In the genomic region with DNA sequence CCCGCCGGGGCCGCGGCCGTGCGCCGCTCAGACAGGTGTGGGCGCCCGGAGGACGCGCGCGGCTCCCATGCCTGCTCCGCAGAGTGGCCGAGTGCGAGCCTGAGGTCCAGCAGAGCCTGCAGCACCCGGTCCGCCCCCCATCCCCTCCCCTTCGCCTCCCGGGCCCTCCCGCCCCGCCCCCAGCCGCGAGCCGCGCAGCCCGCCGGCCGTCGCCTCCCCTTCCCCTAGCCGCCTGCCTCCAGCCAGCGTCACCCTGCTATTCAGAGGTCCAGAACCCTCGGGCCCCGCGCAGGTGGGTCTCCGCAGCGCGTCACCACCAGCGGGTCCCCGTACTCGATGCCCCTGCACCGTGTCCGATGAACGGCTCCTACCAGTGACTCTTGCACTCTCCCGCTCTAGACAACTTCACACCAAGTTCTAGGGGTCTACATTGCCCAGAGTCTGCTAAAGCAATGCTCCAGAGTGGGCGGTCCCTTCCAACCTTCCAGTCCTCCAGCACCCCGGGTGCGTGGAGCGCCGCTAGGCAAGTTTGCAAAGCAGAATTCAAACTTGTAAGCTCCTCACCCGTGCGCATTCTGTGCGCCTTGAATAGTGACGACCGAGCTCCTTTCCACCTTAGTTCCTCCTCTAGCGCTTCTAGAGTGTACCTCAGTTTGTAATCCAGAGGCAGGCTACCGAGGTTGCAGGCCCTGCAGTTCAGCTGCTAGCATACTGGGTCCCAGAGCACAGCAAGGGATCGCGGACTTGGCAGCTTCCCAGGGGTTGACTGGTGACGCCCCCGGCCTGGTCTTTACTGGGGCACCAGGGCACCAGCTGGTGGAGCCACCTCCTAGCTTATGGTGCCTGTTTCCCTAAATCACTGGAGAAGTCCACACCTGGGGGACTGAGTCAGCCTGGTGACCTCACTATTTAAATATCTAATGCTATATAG, we compare ENCODE assay signal across 7 mouse cellular contexts. TPM values are rescaled to one million over a fixed set of nuclear protein-coding genes. Genes with fewer than 3 reads are reported as not detected.
DNase-seq lines count a peak whose midpoint lies in the region; ATAC-seq and TF ChIP-seq lines count a peak whose summit lies in the region.

No protein-coding gene starts in this region.

- H3K27ac ChIP-seq in hindbrain, embryonic 15.5 days (replicated peaks) = peak overlapping the region; percentile 48; the same call in 1 of the 2 replicates
- peak overlapping the region; percentile 65 for H3K27ac ChIP-seq in limb, embryonic 14.5 days (replicated peaks; ENCODE audit: low read depth, low read length)
- H3K27ac ChIP-seq in midbrain, embryonic 15.5 days = no peak overlapping the region
- H3K27ac ChIP-seq in testis, adult 2 months (ENCODE audit: control insufficient read depth, insufficient read depth, low read depth, low read length) = no peak overlapping the region; the same call in 1 of the 2 replicates

- no peak for TF ChIP-seq CTCF in testis, adult 2 months (IDR thresholded peaks at IDR 0.05; ENCODE audit: control insufficient read depth, insufficient read depth, insufficient replicate concordance, low read depth, low read length)

- peak overlapping the region; percentile 79 for H3K4me3 ChIP-seq in hindbrain, embryonic 15.5 days
- H3K4me3 ChIP-seq in limb, embryonic 14.5 days (replicated peaks; ENCODE audit: low read length) = peak overlapping the region; percentile 71
- H3K4me3 ChIP-seq in midbrain, embryonic 15.5 days = peak overlapping the region; percentile 60
- H3K4me3 ChIP-seq in testis, adult 2 months (ENCODE audit: control insufficient read depth, low read depth, low read length) = peak overlapping the region; percentile 72

- no peaks in the 10 kb centered on the region for H3K27me3 ChIP-seq in hindbrain, embryonic 15.5 days
- no peaks in the 10 kb centered on the region for H3K27me3 ChIP-seq in limb, embryonic 14.5 days (ENCODE audit: control insufficient read depth, insufficient read depth, low read length)
- no peaks in the 10 kb centered on the region; the same call in 1 of the 2 replicates for H3K27me3 ChIP-seq in midbrain, embryonic 15.5 days (replicated peaks)
- H3K27me3 ChIP-seq in testis, adult 2 months (ENCODE audit: control insufficient read depth, insufficient read depth, low read length) = peaks cover 4% of the 10 kb centered on the region

- H3K4me2 ChIP-seq in hindbrain, embryonic 15.5 days = peak overlapping the region; percentile 98
- H3K4me2 ChIP-seq in limb, embryonic 14.5 days (replicated peaks; ENCODE audit: low read depth, low read length, severe bottlenecking) = peak overlapping the region; percentile 97
- H3K4me2 ChIP-seq in midbrain, embryonic 15.5 days = peak overlapping the region; percentile 98

- DNase-seq in adrenal gland, postnatal 10 days = peak; percentile 68
- DNase-seq in gastrocnemius, postnatal 10 days = peak; percentile 79
- DNase-seq in limb, embryonic 14.5 days (ENCODE audit: low spot score) = peak; percentile 82

- WGBS in hindbrain, embryonic 15.5 days = 1% methylated on average over 51 of the region's 61 CpGs
- WGBS in limb, embryonic 14.5 days = 1% methylated on average over 30 of the region's 61 CpGs
- under 1% methylated on average over 58 of the region's 61 CpGs for WGBS in midbrain, embryonic 15.5 days

- no peaks in the 10 kb centered on the region for H3K9me3 ChIP-seq in hindbrain, embryonic 15.5 days
- H3K9me3 ChIP-seq in limb, embryonic 14.5 days (ENCODE audit: control insufficient read depth, low read length) = peaks cover 11% of the 10 kb centered on the region
- no peaks in the 10 kb centered on the region for H3K9me3 ChIP-seq in midbrain, embryonic 15.5 days

- H3K4me1 ChIP-seq in hindbrain, embryonic 15.5 days (replicated peaks) = peaks cover 14% of the 10 kb centered on the region
- H3K4me1 ChIP-seq in limb, embryonic 14.5 days (ENCODE audit: control insufficient read depth, insufficient read depth, low read length) = peaks cover 2% of the 10 kb centered on the region; the same call in 1 of the 2 replicates
- H3K4me1 ChIP-seq in midbrain, embryonic 15.5 days = peaks cover 20% of the 10 kb centered on the region; the same call in 1 of the 2 replicates
- peaks cover 4% of the 10 kb centered on the region for H3K4me1 ChIP-seq in testis, adult 2 months (ENCODE audit: control insufficient read depth, insufficient read depth, low read length)

- peak; percentile 43 for ATAC-seq in common myeloid progenitor, adult 5-6 weeks (replicated peaks; ENCODE audit: low read depth, poor library complexity, severe bottlenecking)
- ATAC-seq in hindbrain, embryonic 15.5 days (ENCODE audit: low FRiP score, low read depth) = peak; percentile 91
- ATAC-seq in limb, embryonic 14.5 days (ENCODE audit: low FRiP score, low read depth) = peak; percentile 85
- ATAC-seq in midbrain, embryonic 15.5 days (replicated peaks) = peak; percentile 90

- no peak for TF ChIP-seq POLR2A in limb, embryonic 14.5 days (IDR thresholded peaks at IDR 0.05; ENCODE audit: borderline replicate concordance, extremely low read depth, insufficient read depth, insufficient read length)
- no peak for TF ChIP-seq POLR2A in testis, adult 2 months (IDR thresholded peaks at IDR 0.05; ENCODE audit: control insufficient read depth, low read depth, low read length)

- H3K36me3 ChIP-seq in hindbrain, embryonic 15.5 days = no peaks in the 10 kb centered on the region
- no peaks in the 10 kb centered on the region for H3K36me3 ChIP-seq in limb, embryonic 14.5 days (ENCODE audit: control insufficient read depth, insufficient read depth, low read length)
- no peaks in the 10 kb centered on the region for H3K36me3 ChIP-seq in midbrain, embryonic 15.5 days (replicated peaks)
- no peaks in the 10 kb centered on the region for H3K36me3 ChIP-seq in testis, adult 2 months (ENCODE audit: control insufficient read depth, insufficient read depth, low read length)

- H3K9ac ChIP-seq in hindbrain, embryonic 15.5 days = peak overlapping the region; percentile 62
- peak overlapping the region; percentile 75 for H3K9ac ChIP-seq in limb, embryonic 14.5 days (ENCODE audit: low read depth, low read length, severe bottlenecking)
- peak overlapping the region; percentile 52 for H3K9ac ChIP-seq in midbrain, embryonic 15.5 days

RNA-seq across cellular contexts. Expression of a gene that starts 9.3 kb away (rescaled TPM):
- 10 to 100 TPM; 23.2 to 24.5 TPM for total RNA-seq in adrenal gland, postnatal 10 days (2021)
- not detected in 2 replicates for total RNA-seq in common myeloid progenitor, adult 5-6 weeks (2017)
- 10 to 100 TPM; 39.2 to 39.5 TPM for total RNA-seq in gastrocnemius, postnatal 10 days (2021)
- polyA plus RNA-seq in hindbrain, embryonic 15.5 days (2015; fragmentation: Nextera tagmentation; extraction: Ambion mirVana) = 17.9 and 21.0 TPM in 2 replicates
- polyA plus RNA-seq in limb, embryonic 14.5 days (2012; rRNA removed) = 76.0 and 85.9 TPM in 2 replicates
- polyA plus RNA-seq in limb, embryonic 14.5 days (2014; fragmentation: Nextera tagmentation; extraction: Ambion mirVana) = 60.6 and 66.3 TPM in 2 replicates
- polyA plus RNA-seq in midbrain, embryonic 15.5 days (2015; fragmentation: Nextera tagmentation; extraction: Ambion mirVana) = 12.0 and 12.6 TPM in 2 replicates
- polyA plus RNA-seq in testis, adult 2 months (2012; rRNA removed) = 5.4 and 8.5 TPM in 2 replicates

Comparison
In these comparisons a context has a peak if more than half of its experiments do, and no peak if none do; other contexts are left out.
1. H3K27ac ChIP-seq: peak in hindbrain, embryonic 15.5 days (single experiment) and limb, embryonic 14.5 days (single experiment); none in midbrain, embryonic 15.5 days (single experiment) and testis, adult 2 months (single experiment).
2. Peak in every context shown above with its lines, with median percentiles within 50 percentile points of each other: DNase-seq, ATAC-seq, H3K4me2 ChIP-seq, H3K4me3 ChIP-seq and H3K9ac ChIP-seq.